Mouse (Mus musculus) liver, embryonic 11.5 days (tissue): ENCODE measurements around the gene Cep152. TPM values are rescaled to one million over a fixed set of nuclear protein-coding genes. Genes with fewer than 3 reads are reported as not detected.

Experiments used
- polyA plus RNA-seq: library from polyadenylated mRNA; unstranded; fragments of >200 nt; fragmentation: Nextera tagmentation; extraction: Ambion mirVana; gene quantifications from 2 replicates; pipeline ENCODE4 v1.2.1, GENCODE M21; 2014

The Cep152 gene
- polyA plus RNA-seq, 1 experiment from 2014 or later: 8.1 TPM

Other genes starting within 250 kb of the Cep152 start
- gene Gm9913, start 120.0 kb downstream of the Cep152 start, polyA plus RNA-seq: 0.12 TPM in 1 of 2 replicates, not detected in the other
- gene Fbn1, start 117.1 kb downstream of the Cep152 start, polyA plus RNA-seq: 5.5 and 5.7 TPM in 2 replicates
- gene Eid1, start 48.0 kb upstream of the Cep152 start, polyA plus RNA-seq: 81.1 and 84.1 TPM in 2 replicates
- 0.71 and 0.77 TPM in 2 replicates for gene Shc4, start 99.0 kb upstream of the Cep152 start, polyA plus RNA-seq
- gene Secisbp2l, start 157.8 kb upstream of the Cep152 start, polyA plus RNA-seq: 11.3 and 11.7 TPM in 2 replicates
- gene Galk2, start 234.0 kb upstream of the Cep152 start, polyA plus RNA-seq: 23.6 and 24.0 TPM in 2 replicates
- 83.3 and 93.9 TPM in 2 replicates for gene Cops2, start 234.0 kb upstream of the Cep152 start, polyA plus RNA-seq